Mouse (Mus musculus) thymus, postnatal 14 days (tissue): ENCODE measurements around the gene Zfp280c.
A peak's percentile ranks its signal among the peaks of the same experiment; 100 is the strongest.

Experiments used
- DNase-seq: peaks from one replicate; pipeline ENCODE4 v3.0.0; 2021

Zfp280c gene

DNA sequence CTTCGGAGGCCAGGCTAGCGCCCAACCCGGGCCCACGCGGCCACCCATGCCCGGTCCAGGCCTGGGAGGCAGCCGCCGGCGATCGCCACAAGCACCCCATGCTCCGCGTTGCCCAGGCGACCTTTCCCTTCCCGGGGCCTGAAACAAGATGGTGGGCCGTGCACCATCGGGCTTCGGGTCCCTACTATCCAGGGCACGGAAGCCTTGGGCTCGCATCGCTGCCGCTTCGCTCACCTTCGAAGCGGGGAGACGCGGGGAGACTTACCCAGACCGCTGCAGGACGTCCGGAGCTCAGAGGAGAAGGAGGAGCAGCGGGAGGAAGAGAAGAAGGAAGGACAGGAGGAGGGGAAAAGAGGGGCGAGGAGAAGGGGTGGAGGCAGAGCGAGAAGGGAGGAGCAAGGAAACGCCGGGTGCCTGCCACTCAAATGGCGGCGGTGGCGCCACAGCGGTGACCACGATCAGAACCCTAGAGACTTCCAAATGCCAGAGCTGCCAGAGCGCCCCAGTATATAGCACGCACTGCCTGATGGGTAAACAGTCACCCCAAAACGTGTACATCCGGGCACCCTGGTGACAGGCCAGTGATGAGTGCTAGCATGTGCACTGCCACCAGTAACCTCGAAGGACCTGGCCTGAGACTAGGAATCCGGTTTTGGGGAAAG, at the start of gene Zfp280c:
Zfp280c (minus strand) TSS at position 406 of the 662 bp plus-strand sequence.
- peak; percentile 80 for DNase-seq

DNA sequence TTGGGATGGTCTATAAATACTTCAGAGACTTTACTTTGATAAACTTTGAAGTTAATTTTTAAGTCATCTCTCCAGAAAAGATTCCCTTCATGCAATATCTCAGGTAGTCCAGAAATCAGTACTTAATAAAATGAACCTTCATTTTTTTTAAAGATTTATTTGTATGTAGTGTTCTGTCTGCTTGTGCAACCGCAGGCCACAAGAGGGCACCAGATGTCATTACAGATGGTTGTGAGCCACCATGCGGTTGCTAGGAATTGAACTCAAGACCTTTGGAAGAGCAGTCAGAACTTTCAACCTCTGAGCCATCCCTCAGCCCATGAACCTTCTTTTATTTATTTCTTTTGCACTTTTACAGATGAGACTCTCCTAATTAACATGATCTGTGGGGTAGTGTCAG, 42.7 kb upstream of the Zfp280c start:
- DNase-seq: peak; percentile 24

- DNase-seq: no peak
These were observed 29.7 kb upstream of the Zfp280c start for GRCm38 (mm10) chrX:48624054-48624420.

- DNase-seq: peak; percentile 76
These were observed 29.2 kb upstream of the Zfp280c start, which contains the start of gene Slc25a14 for GRCm38 (mm10) chrX:48623379-48624053. Gene Slc25a14, plus strand, starts transcription at chrX:48623413.

DNA sequence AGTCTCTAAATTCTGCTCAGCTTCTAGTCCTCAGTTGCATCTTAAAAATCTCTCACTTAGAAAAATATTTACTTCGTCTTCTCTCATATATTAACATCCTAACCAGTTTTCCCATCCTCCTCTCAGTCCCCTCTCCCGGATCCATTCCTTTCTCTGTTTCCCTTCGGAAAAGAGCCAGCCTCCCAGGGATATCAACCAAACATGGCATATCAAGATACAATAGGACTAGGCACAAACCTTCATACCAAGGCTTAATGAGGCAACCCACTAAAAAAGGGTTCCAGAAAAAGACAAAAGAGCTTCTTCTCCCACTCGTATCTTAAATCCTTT, 28.7 kb upstream of the Zfp280c start:
- no peak for DNase-seq

- DNase-seq: no peak
These were observed 10.6 kb upstream of the Zfp280c start for GRCm38 (mm10) chrX:48604872-48605271.

GRCm38 (mm10) chrX:48596906-48597305, 2.6 kb upstream of the Zfp280c start:
- no peak for DNase-seq

GRCm38 (mm10) chrX:48596053-48596452, 1.7 kb upstream of the Zfp280c start:
- no peak for DNase-seq

GRCm38 (mm10) chrX:48593721-48594098, 594 bp downstream of the Zfp280c start:
- DNase-seq: no peak

GRCm38 (mm10) chrX:48583332-48583731, 11.0 kb downstream of the Zfp280c start:
- no peak for DNase-seq

GRCm38 (mm10) chrX:48532175-48532574, 62.1 kb downstream of the Zfp280c start:
- peak; percentile 74 for DNase-seq

- DNase-seq: no peak
These were observed 67.9 kb downstream of the Zfp280c start for GRCm38 (mm10) chrX:48526435-48526834.

DNA sequence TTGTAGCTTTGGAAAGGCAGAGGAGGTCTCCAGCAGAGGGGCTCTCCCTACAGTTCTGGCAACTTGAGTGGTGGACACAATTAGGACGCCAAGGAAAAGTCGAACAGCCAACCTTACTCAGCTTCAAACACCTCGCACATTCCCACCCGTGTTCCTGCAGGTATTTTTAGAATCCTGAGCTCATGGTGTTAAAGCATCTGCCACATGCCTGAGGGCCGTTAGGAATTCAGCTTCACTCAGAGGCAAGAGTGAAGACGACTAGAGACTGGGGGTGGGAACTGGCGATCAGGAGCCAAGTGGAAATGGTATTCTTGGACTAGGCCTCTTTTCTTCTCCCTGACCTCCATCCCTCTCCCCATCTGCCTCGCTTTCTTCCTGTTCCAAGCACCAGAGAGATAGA, 68.4 kb downstream of the Zfp280c start:
- no peak for DNase-seq

GRCm38 (mm10) chrX:48525332-48525731, 69.0 kb downstream of the Zfp280c start:
- DNase-seq: no peak

DNA sequence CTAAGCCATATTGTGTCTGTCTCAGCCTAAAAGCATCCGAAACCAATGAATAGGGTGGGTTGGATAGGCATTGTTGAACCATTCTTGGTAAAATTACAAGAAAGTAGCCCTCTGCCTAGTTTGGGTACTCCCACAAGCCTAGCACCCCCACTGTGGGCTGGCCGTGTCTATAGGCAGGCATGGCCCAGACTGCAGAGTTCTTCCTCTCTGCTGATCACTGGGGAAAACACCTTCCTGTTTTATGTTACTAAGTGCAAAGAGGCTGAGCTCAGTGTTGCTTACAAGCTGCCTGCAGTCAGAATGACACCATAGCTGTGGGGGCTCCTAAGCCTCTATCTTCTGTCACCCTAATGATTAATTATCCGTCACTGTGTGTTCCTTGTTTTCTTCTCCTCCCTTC, 70.8 kb downstream of the Zfp280c start:
- peak; percentile 5 for DNase-seq

- DNase-seq: no peak
These were observed 72.7 kb downstream of the Zfp280c start for GRCm38 (mm10) chrX:48521651-48522050.

GRCm38 (mm10) chrX:48519549-48520085, 74.7 kb downstream of the Zfp280c start:
- peak; percentile 31 for DNase-seq

DNA sequence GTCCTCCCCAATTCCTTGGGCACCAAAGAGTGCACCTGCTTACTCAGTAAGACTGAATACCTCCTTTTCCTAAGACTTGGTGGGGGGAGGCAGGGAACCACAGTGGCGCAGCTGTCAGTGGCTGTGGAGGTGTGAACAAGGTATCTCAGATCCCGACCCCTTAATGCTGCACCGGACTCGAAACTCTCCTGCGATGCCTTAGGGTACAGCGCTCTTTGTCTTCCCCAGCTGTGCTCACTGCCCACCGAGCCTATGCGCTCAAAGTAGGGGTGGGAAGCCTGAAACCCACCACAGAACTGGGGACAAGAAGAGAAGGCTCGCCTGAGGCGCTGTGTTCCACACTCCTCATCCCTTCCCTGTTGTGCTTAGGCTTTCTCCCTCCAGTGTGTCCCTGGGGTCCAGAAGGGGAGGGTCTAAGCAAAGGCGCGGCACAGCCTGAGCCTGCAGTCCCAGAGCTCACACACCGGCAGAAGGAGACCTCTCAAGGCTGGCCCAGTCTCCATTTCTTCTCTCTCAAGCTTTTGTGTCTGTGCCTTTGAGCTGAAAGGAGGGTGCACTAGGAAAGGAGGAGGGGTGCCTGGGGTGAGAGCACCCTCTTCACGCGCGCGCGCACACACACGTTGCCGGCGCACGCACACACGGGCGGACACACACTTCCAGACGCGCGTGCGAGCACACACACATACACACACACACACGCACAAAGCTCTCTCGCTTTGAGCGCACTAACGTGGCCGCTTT, 75.3 kb downstream of the Zfp280c start, which contains the start of gene Rab33a:
Rab33a (plus strand) TSS at position 478 of the 741 bp plus-strand sequence.
- DNase-seq: peak; percentile 45

- peak; percentile 61 for DNase-seq
These were observed 76.0 kb downstream of the Zfp280c start for GRCm38 (mm10) chrX:48518211-48518807.

- DNase-seq: peak; percentile 2
These were observed 80.5 kb downstream of the Zfp280c start for GRCm38 (mm10) chrX:48513824-48514223.

DNA sequence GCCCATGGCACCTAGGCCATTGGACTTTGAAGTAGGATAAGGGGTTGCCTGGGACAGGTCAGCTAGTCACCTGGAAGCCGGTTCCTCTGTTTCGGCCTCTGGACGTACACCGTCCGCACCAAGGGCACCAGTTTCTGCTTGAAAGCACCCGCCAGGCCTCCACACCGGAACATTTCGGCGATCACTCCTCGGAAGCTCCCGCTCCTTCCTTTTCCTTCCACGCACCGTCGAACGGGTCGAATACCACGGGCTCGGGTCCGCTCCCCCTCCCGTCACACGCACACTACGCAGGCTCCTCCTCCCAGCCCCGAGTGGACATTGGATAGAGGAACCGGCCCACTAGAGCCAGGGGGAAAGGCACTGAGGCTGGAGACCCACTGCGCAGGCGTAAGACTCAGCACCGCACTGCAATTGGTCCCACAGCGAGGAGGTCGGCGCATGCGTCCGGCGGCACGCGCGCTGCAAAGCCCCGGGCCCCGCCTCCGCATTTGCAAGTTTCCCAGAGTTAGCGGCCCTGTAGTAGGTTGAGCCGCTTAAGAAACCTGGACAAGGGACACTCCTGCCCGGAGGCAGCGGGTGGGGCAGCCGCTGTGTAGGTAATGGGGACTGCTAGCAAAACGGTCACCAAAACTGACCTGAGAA, 81.0 kb downstream of the Zfp280c start, which contains the start of gene Aifm1:
Aifm1 (minus strand) TSS at position 398 of the 642 bp plus-strand sequence.
- peak; percentile 89 for DNase-seq

- DNase-seq: no peak
These were observed 100.5 kb downstream of the Zfp280c start for GRCm38 (mm10) chrX:48493763-48494162.
